Mouse (Mus musculus) neural tube, embryonic 13.5 days (tissue): Measurements from ENCODE around the gene Kmt5a. TPM values are rescaled to one million over a fixed set of nuclear protein-coding genes. Genes with fewer than 3 reads are reported as not detected.
A peak's percentile ranks its signal among the peaks of the same experiment; 100 is the strongest.

ENCODE experiments used
- ATAC-seq: fragments of 200-750 bp; cut with Nextera tagmentation; 2 replicates; pipeline ENCODE4 v1.8.0; 2017; ENCODE audit warnings: low read depth, mild to moderate bottlenecking, moderate TSS enrichment, moderate library complexity
- H3K27ac ChIP-seq: fragments of 300-500 bp; sonication (generic); replicated peaks from 2 replicates; pipeline ENCODE4 v1.5.1; 2015; ENCODE audit warnings: moderate library complexity, mild to moderate bottlenecking, inconsistent platforms
- H3K27me3 ChIP-seq: fragments of 300-500 bp; sonication (generic); 2 replicates; pipeline ENCODE4 v1.6.1; 2015; ENCODE audit warnings: mild to moderate bottlenecking, inconsistent platforms
- H3K36me3 ChIP-seq: fragments of 300-500 bp; sonication (generic); 2 replicates; pipeline ENCODE4 v1.6.1; 2015; ENCODE audit warnings: mild to moderate bottlenecking, inconsistent platforms
- H3K4me1 ChIP-seq: fragments of 300-500 bp; sonication (generic); replicated peaks from 2 replicates; pipeline ENCODE4 v1.6.1; 2015; ENCODE audit warnings: inconsistent platforms
- H3K4me2 ChIP-seq: fragments of 300-500 bp; sonication (generic); 2 replicates; pipeline ENCODE4 v1.6.1; 2015; ENCODE audit warnings: inconsistent platforms, mild to moderate bottlenecking, moderate library complexity
- H3K4me3 ChIP-seq: fragments of 300-500 bp; sonication (generic); 2 replicates; pipeline ENCODE4 v1.5.1; 2015; ENCODE audit warnings: mild to moderate bottlenecking, inconsistent platforms
- H3K9ac ChIP-seq: fragments of 300-500 bp; sonication (generic); 2 replicates; pipeline ENCODE4 v1.6.1; 2015; ENCODE audit warnings: moderate library complexity, mild to moderate bottlenecking, inconsistent platforms
- H3K9me3 ChIP-seq: fragments of 300-500 bp; sonication (generic); 2 replicates; pipeline ENCODE4 v1.6.1; 2016; ENCODE audit warnings: inconsistent platforms
- WGBS: fragments of 180-500 bp; shearing (Covaris S2); methylation state at CpG from one replicate; pipeline ENCODE4 v1.1.7; 2015; 5-methylcytosine and 5-hydroxymethylcytosine counted together
- polyA plus RNA-seq: library from polyadenylated mRNA; unstranded; fragments of >200 nt; fragmentation: Nextera tagmentation; extraction: Ambion mirVana; gene quantifications from 2 replicates; pipeline ENCODE4 v1.2.1, GENCODE M21; 2015

Gene Kmt5a
- polyA plus RNA-seq, 1 experiment from 2014 or later = 37.8 TPM

DNA sequence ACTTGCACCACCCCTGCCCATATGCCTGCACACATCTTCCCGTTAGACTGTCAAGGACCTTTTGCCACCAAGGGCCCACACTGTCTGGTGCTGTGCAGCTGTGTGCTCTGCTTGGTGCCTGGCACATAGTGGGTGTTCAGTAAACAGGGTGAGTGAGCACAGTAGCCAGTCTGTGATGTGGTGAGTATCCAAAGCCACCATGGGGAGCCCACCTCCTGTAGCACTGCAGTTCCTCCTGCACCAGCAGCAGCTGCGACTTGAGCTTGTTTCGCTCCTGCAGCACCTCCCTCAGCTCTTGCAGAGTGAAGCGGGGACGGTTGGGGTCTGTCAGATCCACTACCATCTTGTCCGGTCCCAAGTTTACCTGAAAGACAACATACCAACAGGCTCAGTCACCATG, 29.8 kb downstream of the Kmt5a start:
- whole genome bisulfite sequencing = 94% methylated on average over 6 of the region's 6 CpGs
- Histone ChIP-seq H3K9me3 (no peaks in the 10 kb centered on the region), H3K36me3 (peaks cover 25% of the 10 kb centered on the region), H3K27me3 (no peaks in the 10 kb centered on the region), H3K4me3 (no peak overlapping the region), H3K27ac (no peak overlapping the region), H3K4me1 (no peaks in the 10 kb centered on the region), H3K9ac (no peak overlapping the region), H3K4me2 (no peak overlapping the region)
- ATAC-seq = no peak

DNA sequence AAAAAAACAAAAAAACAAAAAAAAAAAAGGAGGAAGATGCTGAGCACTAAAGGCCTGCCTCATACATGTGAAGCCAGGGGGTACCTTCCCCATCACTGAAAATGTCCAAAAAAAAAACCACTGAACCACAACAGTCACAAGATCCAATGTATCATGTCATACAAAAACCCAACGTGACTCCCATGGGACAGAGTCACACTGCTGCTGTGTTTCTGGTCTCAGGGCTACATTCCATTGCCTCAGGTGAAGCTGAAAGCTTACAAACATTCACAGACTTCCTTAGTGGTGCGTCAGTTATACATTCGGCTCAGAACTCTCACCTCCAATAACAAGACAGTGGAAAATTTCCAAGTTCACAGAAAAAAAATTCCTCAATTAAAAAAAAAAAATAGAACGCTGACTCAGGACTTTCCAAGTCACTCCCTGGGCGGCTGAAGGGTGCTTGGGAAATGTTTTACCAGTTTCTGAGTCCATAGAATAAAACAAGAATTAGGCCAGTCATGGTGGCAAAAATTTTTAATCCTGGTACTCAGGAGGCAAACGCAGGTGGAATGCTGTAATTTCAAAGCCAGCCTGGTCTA, 31.0 kb downstream of the Kmt5a start:
- peaks cover 6% of the 10 kb centered on the region for H3K4me1 ChIP-seq
- ATAC-seq = no peak
- WGBS = 85% methylated on average over 6 of the region's 6 CpGs

DNA sequence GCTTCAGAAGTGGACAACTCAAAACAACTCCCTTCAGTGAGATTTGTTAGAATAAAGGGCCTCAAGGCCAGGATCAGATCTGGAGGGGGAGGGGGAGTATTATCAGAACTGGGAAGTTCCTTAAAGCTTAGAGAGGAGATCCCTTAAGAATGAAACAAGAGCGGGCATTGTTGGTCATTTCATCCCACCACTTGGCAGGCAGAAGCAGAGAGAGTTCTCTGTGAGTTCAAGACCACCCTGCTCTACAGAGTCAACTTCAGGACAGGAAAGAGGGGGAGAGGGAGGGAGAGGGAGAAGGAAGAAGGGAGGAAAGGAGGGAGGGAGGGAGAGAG, 39.1 kb downstream of the Kmt5a start:
- no peak overlapping the region for H3K4me3 ChIP-seq
- no peaks in the 10 kb centered on the region for H3K9me3 ChIP-seq
- peak overlapping the region; percentile 62 for H3K27ac ChIP-seq
- peak overlapping the region; percentile 77 for H3K4me2 ChIP-seq
- H3K9ac ChIP-seq = no peak overlapping the region
- peaks cover 39% of the 10 kb centered on the region for H3K4me1 ChIP-seq
- H3K36me3 ChIP-seq = no peaks in the 10 kb centered on the region
- 74% methylated on average over 1 of the region's 1 CpGs for WGBS
- ATAC-seq = no peak
- H3K27me3 ChIP-seq = no peaks in the 10 kb centered on the region

More for the DNA sequence above, 31.0 kb downstream of the Kmt5a start:
- no peaks in the 10 kb centered on the region for H3K9me3 ChIP-seq
- H3K27me3 ChIP-seq = no peaks in the 10 kb centered on the region
- no peak overlapping the region for H3K4me2 ChIP-seq
- peaks cover 25% of the 10 kb centered on the region for H3K36me3 ChIP-seq
- no peak overlapping the region for H3K9ac ChIP-seq
- no peak overlapping the region for H3K4me3 ChIP-seq
- H3K27ac ChIP-seq = no peak overlapping the region

GRCm38 (mm10) chr5:124480119-124480518, 40.4 kb downstream of the Kmt5a start:
- H3K4me2 ChIP-seq = no peak overlapping the region
- no peak overlapping the region for H3K27ac ChIP-seq
- ATAC-seq = no peak
- H3K9me3 ChIP-seq = no peaks in the 10 kb centered on the region
- H3K4me1 ChIP-seq = peaks cover 50% of the 10 kb centered on the region
- H3K9ac ChIP-seq = no peak overlapping the region
- H3K4me3 ChIP-seq = no peak overlapping the region
- H3K27me3 ChIP-seq = no peaks in the 10 kb centered on the region
- H3K36me3 ChIP-seq = no peaks in the 10 kb centered on the region
- 79% methylated on average over 4 of the region's 4 CpGs for WGBS

DNA sequence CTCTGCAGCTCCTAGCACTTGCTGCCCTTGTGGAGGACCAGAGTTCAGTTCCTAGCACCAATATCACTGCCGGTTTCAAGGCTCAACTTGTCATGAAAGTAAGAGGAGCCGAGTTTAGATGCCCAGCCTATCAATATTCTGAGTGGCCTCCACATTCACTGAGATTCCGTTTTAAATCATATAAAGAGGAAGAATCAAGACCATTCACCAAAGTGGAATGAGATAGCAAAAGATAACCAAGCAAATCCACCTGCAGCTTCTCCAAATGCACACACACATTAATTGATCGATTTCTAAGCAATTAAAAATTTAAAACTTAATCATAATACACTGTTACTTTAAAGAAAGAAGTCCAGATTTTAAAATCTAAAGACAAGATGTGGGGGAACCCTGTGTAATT, 42.0 kb downstream of the Kmt5a start:
- H3K4me3 ChIP-seq = no peak overlapping the region
- no peak overlapping the region for H3K27ac ChIP-seq
- no peak overlapping the region for H3K4me2 ChIP-seq
- ATAC-seq = no peak
- no peak overlapping the region for H3K9ac ChIP-seq
- peaks cover 36% of the 10 kb centered on the region for H3K4me1 ChIP-seq
- no peaks in the 10 kb centered on the region for H3K27me3 ChIP-seq
- WGBS = 93% methylated on average over 4 of the region's 4 CpGs
- H3K9me3 ChIP-seq = no peaks in the 10 kb centered on the region
- no peaks in the 10 kb centered on the region for H3K36me3 ChIP-seq

- peak overlapping the region; percentile 92 for H3K9ac ChIP-seq
- no peaks in the 10 kb centered on the region for H3K27me3 ChIP-seq
- H3K4me1 ChIP-seq = peaks cover 29% of the 10 kb centered on the region
- H3K27ac ChIP-seq = peak overlapping the region; percentile 98
- peak overlapping the region; percentile 66 for H3K4me3 ChIP-seq
- 5% methylated on average over 13 of the region's 13 CpGs for WGBS
- H3K4me2 ChIP-seq = peak overlapping the region; percentile 63
- H3K36me3 ChIP-seq = no peaks in the 10 kb centered on the region
- no peak for ATAC-seq
- H3K9me3 ChIP-seq = no peaks in the 10 kb centered on the region
Measured at GRCm38 (mm10) chr5:124482436-124482965, 42.8 kb downstream of the Kmt5a start.

DNA sequence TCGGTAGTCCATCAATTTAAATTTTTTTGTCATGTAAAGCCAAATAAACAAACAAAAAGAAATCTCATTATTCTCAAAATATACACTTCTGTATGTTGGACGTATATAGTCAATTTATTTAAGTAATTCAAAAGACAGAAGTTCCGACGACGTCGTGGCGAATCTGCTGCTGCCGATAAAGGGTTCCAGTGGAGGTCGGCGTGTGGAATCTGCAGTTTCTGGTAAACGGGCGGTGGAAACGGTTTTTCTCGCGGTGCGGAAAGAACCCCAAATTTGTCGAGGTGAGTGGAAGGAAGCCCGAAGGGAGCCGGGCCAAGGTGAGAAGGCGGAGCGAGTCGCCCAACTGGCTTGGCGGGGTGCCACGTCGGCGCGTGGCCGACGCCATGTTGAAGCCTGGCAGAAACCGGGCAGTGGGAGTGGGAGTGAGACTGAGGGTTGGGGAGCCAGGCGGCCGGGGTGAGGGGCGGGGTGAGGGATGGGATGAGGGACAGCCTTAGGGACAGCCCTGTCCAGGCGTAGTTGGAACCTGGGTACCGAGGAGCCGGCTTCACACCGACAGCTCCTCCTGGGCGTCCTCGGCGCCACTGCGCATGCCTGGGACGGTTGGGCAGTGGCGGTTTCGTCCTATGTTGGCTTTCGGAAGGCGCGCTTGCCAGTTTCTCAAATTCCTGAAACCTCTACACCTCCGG, 43.4 kb downstream of the Kmt5a start, which contains the start of gene Snrnp35:
Gene Snrnp35 (plus strand): TSS at position 169 of the 689 bp plus-strand sequence.
- peak within 1 kb of the TSS; percentile 98 for H3K27ac ChIP-seq
- H3K4me1 ChIP-seq = peaks cover 24% of the 10 kb centered on the region
- no peaks in the 10 kb centered on the region for H3K9me3 ChIP-seq
- H3K4me2 ChIP-seq = peak within 1 kb of the TSS; percentile 63
- ATAC-seq = peak; percentile 94
- peak within 1 kb of the TSS; percentile 92 for H3K9ac ChIP-seq
- WGBS = under 1% methylated on average over 47 of the region's 48 CpGs
- H3K36me3 ChIP-seq = 0 out of 2 replicates have a peak, but pooled peaks cover 2% of the 10 kb centered on the region
- H3K27me3 ChIP-seq = no peaks in the 10 kb centered on the region
- H3K4me3 ChIP-seq = peak within 1 kb of the TSS; percentile 66

DNA sequence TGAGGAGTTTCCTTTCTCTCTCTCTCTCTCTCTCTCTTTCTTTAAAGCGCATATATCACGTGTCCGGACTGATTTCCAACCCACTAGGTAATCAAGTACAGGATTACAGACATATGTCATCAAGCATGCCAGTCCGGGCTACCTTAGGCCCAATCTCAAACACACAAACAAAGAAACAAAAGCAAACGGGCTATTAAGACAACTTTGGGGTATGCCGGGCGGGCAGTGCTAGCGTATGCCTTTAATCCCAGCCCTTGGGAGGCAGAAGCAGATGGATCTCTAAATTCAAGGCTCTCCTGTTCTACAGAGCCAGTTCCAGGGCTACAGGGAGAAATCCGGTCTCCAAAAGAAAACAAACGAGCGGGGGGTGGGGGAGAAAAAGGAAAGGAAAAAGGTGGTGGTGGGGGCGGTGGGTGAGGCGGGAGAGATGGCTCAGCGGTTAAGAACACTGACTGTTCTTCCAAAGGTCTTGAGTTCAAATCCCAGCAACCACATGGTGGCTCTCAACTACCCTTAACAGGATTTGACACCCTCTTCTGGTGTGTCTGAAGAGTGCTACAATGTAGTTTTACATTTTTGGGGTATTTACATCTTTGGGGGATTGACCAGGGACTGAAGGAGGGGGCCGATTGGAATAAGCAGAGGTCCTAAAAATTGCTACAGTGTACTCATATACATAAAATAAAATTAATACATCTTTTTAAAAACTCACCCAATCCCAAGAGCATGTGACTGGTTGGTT, 44.1 kb downstream of the Kmt5a start:
- H3K9ac ChIP-seq = peak overlapping the region; percentile 92
- peak overlapping the region; percentile 63 for H3K4me2 ChIP-seq
- H3K4me3 ChIP-seq = peak overlapping the region; percentile 66
- 0 out of 2 replicates have a peak, but pooled peaks cover 3% of the 10 kb centered on the region for H3K36me3 ChIP-seq
- no peaks in the 10 kb centered on the region for H3K27me3 ChIP-seq
- 7% methylated on average over 15 of the region's 15 CpGs for WGBS
- peaks cover 19% of the 10 kb centered on the region for H3K4me1 ChIP-seq
- H3K27ac ChIP-seq = peak overlapping the region; percentile 98
- ATAC-seq = peak; percentile 42
- H3K9me3 ChIP-seq = no peaks in the 10 kb centered on the region

GRCm38 (mm10) chr5:124485654-124486053, 45.9 kb downstream of the Kmt5a start:
- WGBS = 90% methylated on average over 5 of the region's 5 CpGs
- no peaks in the 10 kb centered on the region for H3K27me3 ChIP-seq
- no peak overlapping the region for H3K4me3 ChIP-seq
- H3K9me3 ChIP-seq = no peaks in the 10 kb centered on the region
- H3K4me2 ChIP-seq = no peak overlapping the region
- peaks cover 16% of the 10 kb centered on the region for H3K4me1 ChIP-seq
- H3K36me3 ChIP-seq = peaks cover 14% of the 10 kb centered on the region
- no peak overlapping the region; the same call in 1 of the 2 replicates for H3K9ac ChIP-seq
- no peak for ATAC-seq
- H3K27ac ChIP-seq = no peak overlapping the region

DNA sequence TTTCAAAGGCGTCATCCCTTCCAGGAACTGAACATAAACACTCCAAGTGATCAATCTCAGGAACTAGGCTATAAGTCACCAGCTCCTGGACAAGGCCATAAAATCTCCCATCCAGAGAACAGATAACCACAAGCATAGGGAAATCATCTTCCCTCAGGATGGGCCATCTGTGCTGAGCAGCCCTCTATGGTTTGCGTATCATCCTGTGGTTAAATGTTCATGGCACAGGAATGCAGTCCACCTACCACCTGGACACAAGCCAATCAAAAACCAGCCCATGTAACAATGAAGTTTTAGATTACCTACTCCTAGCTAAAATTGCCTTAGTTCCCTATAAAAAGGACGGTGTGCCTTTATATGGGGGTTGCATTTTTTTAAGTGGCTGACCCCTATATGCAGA, 49.2 kb downstream of the Kmt5a start:
- H3K27me3 ChIP-seq = no peaks in the 10 kb centered on the region
- H3K4me2 ChIP-seq = no peak overlapping the region
- H3K27ac ChIP-seq = no peak overlapping the region
- no peak for ATAC-seq
- no peak overlapping the region for H3K9ac ChIP-seq
- H3K36me3 ChIP-seq = peaks cover 45% of the 10 kb centered on the region
- no peaks in the 10 kb centered on the region for H3K9me3 ChIP-seq
- H3K4me1 ChIP-seq = peaks cover 11% of the 10 kb centered on the region
- no peak overlapping the region for H3K4me3 ChIP-seq
- 83% methylated on average over 3 of the region's 3 CpGs for WGBS

DNA sequence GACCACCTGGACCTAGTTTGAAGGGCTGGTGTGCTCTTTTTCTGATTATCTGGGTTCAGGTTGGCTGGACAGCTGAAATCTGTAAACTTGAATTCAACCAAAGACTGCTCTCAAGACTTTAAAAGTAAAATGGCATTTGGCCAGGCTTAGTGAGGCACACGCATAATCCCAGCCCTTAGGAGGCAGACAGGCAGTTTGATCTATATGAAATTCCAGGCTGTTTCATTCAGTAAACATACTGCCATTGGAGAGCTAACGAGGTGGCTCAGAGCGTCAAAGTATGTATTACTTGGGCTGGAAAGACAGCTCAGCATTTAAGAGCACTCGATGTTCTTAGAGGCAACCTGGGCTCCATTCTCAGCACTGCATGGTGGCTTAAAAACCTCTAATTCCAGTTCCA, 52.0 kb downstream of the Kmt5a start:
- no peak for ATAC-seq
- 94% methylated on average over 4 of the region's 4 CpGs for WGBS
- Histone ChIP-seq H3K9me3 (no peaks in the 10 kb centered on the region), H3K9ac (no peak overlapping the region), H3K4me1 (peaks cover 7% of the 10 kb centered on the region; the same call in 1 of the 2 replicates), H3K4me3 (no peak overlapping the region), H3K27me3 (no peaks in the 10 kb centered on the region), H3K27ac (no peak overlapping the region), H3K36me3 (peaks cover 57% of the 10 kb centered on the region), H3K4me2 (no peak overlapping the region)

DNA sequence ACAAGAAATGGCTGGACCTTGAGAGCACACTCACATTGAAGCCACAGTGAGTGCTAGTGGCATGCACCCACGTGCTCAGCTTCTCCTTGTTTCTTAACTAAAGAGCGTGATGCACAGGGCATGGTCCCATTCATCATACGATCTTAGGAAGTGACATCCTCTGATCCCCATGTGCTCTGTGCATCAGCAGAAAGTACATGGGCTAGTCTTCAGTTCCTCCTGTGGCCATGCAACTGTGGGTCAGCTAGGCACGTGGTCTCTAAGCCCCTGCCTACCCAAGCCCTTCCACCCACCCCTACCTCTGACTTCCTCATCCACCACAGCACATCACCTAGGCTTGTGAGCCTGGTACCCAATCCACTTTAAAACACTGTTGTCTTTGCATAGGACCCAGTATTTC, 52.9 kb downstream of the Kmt5a start:
- no peak overlapping the region for H3K27ac ChIP-seq
- ATAC-seq = no peak
- H3K36me3 ChIP-seq = peaks cover 61% of the 10 kb centered on the region

More for the DNA sequence above, 52.9 kb downstream of the Kmt5a start:
- WGBS = 85% methylated on average over 4 of the region's 4 CpGs
- H3K27me3 ChIP-seq = no peaks in the 10 kb centered on the region
- no peak overlapping the region for H3K9ac ChIP-seq
- H3K4me3 ChIP-seq = no peak overlapping the region
- peaks cover 7% of the 10 kb centered on the region; the same call in 1 of the 2 replicates for H3K4me1 ChIP-seq
- H3K4me2 ChIP-seq = no peak overlapping the region
- no peaks in the 10 kb centered on the region for H3K9me3 ChIP-seq
